Mouse (Mus musculus): Measurements from ENCODE around the gene Fgd6. TPM values are rescaled to one million over a fixed set of nuclear protein-coding genes. Genes with fewer than 3 reads are reported as not detected.

Fgd6 gene
- polyA plus RNA-seq, 1 experiment from 2014 or later: 3.4 TPM

GRCm38 (mm10) chr10:94047845-94048559, 12.2 kb downstream of the Fgd6 start:
- H3K27ac ChIP-seq: peak overlapping the region; percentile 53; the same call in 1 of the 2 replicates
- H3K4me3 ChIP-seq (replicated peaks): no peak overlapping the region
- H3K9me3 ChIP-seq: no peaks in the 10 kb centered on the region
- 0 out of 2 replicates have a peak, but pooled peaks cover 5% of the 10 kb centered on the region for H3K36me3 ChIP-seq
- no peak overlapping the region for H3K4me2 ChIP-seq (replicated peaks)
- H3K9ac ChIP-seq: no peak overlapping the region
- H3K4me1 ChIP-seq (replicated peaks): peaks cover 14% of the 10 kb centered on the region; the same call in 1 of the 2 replicates
- WGBS: 29% methylated on average over 10 of the region's 10 CpGs
- H3K27me3 ChIP-seq (replicated peaks): no peaks in the 10 kb centered on the region
- ATAC-seq: peak; percentile 96

DNA sequence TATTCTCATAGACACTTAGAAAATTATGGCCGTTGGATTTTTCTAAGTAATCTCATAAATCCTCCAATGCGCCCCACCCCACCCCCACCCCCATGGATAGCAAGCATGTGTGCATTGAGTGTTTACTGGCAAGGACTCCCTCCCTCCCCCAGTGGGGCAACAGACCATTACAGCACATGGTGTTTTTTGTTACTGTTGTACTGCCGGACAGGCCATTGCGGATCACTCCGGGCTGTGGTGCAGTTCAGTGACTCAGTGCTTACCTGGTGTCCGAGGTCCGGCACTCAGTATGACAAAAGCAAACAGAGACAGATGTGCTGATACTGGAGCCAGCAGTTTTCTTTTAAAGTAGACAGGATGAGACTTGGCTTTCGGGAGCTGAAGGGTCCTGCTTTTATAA, 13.3 kb downstream of the Fgd6 start:
- no peak overlapping the region; the same call in 1 of the 2 replicates for H3K4me2 ChIP-seq (replicated peaks)
- 0 out of 2 replicates have a peak, but pooled peaks cover 5% of the 10 kb centered on the region for H3K36me3 ChIP-seq
- no peak overlapping the region for H3K4me3 ChIP-seq (replicated peaks)
- 0 out of 2 replicates have a peak overlapping the region, but pooled peaks have one; percentile 11 for H3K27ac ChIP-seq
- H3K9me3 ChIP-seq: no peaks in the 10 kb centered on the region
- peaks cover 14% of the 10 kb centered on the region; the same call in 1 of the 2 replicates for H3K4me1 ChIP-seq (replicated peaks)
- H3K27me3 ChIP-seq (replicated peaks): no peaks in the 10 kb centered on the region
- H3K9ac ChIP-seq: no peak overlapping the region
- 37% methylated on average over 8 of the region's 8 CpGs for WGBS
- ATAC-seq: peak; percentile 21

DNA sequence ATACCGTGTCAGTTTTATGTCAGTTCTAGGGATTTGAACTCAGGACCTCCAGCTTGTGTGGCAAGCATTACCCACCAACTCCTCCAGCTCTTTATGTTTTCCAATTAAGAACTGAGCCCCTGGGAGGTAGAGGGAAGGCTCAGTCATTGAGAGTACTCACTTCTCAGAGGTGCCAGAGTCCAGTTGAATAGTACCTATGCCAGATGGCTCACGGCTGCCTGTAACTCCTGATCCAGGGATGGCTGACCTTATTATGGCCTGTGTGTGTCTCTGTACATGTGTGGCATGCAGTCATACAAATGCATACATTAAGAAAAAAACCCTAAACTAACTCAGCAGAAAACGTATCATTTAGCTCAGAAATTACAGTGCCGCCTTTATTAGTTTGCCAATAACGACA, 14.9 kb downstream of the Fgd6 start:
- Histone ChIP-seq H3K4me2 (replicated peaks) (no peak overlapping the region), H3K4me1 (replicated peaks) (peaks cover 14% of the 10 kb centered on the region; the same call in 1 of the 2 replicates), H3K27me3 (replicated peaks) (no peaks in the 10 kb centered on the region), H3K36me3 (no peaks in the 10 kb centered on the region), H3K9me3 (no peaks in the 10 kb centered on the region), H3K4me3 (replicated peaks) (no peak overlapping the region), H3K9ac (no peak overlapping the region), H3K27ac (no peak overlapping the region)
- ATAC-seq: no peak
- WGBS: 93% methylated on average over 5 of the region's 5 CpGs

DNA sequence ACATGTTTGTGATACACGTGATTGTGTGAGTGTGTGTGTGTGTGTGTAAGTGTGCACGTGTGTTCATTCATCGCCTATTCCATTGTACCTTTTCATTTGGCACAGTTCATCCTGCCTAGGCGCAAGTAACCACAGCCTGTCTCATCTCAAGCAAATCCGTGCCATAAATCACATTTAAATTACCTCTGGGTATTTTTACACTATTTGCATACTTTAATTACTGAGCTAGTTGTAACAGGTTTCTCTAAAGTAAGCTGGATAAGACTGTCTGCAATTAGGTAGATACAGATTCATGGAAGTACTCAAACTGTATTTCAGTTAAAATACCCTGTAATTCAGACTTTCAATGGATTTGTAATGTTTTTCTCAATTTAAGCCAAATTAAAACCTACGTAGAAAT, 20.7 kb downstream of the Fgd6 start:
- H3K27me3 ChIP-seq (replicated peaks): no peaks in the 10 kb centered on the region
- no peak for ATAC-seq
- H3K9me3 ChIP-seq: no peaks in the 10 kb centered on the region
- WGBS: 84% methylated on average over 6 of the region's 6 CpGs
- H3K4me2 ChIP-seq (replicated peaks): no peak overlapping the region
- H3K36me3 ChIP-seq: no peaks in the 10 kb centered on the region
- H3K4me1 ChIP-seq (replicated peaks): peaks cover 11% of the 10 kb centered on the region
- H3K9ac ChIP-seq: no peak overlapping the region
- H3K4me3 ChIP-seq (replicated peaks): no peak overlapping the region
- no peak overlapping the region for H3K27ac ChIP-seq

DNA sequence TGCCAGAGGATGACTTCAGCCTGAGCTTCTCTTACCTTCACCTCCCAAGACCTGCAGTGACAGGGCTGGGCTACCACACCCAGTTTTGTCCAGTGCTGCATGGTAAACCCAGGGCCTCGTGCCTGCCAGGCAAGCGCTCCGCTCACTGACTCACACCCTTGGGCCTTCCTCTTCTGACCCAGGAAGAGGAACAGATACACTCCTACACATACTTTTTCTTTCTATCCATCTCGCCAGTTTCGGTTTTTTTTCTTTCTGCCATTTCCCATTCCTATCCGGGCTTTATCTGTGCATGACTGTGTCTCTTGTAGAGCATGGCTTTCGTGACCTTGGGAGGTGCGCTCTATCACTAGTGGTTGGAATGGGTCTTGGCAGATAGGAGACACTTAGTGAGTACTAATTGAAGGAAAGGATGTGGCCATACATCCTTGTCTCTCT, 23.8 kb downstream of the Fgd6 start:
- 81% methylated on average over 8 of the region's 8 CpGs for WGBS
- ATAC-seq: peak; percentile 76
- H3K4me2 ChIP-seq (replicated peaks): no peak overlapping the region

DNA sequence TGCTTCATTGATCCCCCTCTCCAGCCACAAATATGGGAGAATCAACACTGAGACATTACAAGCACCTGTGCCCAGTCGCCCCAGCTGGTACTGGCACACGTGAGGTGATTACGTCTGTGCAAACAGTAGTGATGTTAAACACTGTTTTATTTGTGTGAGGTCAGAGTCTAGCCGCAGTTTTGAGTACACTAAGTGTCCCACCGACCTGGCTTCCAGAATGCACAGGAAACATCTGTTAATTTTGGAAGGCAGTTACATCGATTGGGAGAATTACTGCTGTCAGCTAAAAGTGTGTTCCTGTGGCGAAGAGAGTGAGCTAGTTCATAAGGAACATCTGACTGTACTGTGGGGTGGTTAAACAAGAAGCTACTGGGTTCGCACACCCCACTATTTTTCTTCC, 24.4 kb downstream of the Fgd6 start:
- WGBS: 36% methylated on average over 8 of the region's 8 CpGs
- H3K9me3 ChIP-seq: no peaks in the 10 kb centered on the region
- no peak overlapping the region for H3K27ac ChIP-seq
- H3K27me3 ChIP-seq (replicated peaks): no peaks in the 10 kb centered on the region
- ATAC-seq: peak; percentile 64
- no peak overlapping the region for H3K4me2 ChIP-seq (replicated peaks)
- H3K9ac ChIP-seq: no peak overlapping the region
- H3K4me3 ChIP-seq (replicated peaks): no peak overlapping the region
- H3K36me3 ChIP-seq: no peaks in the 10 kb centered on the region
- H3K4me1 ChIP-seq (replicated peaks): peaks cover 11% of the 10 kb centered on the region

More for the DNA sequence above, 23.8 kb downstream of the Fgd6 start:
- no peak overlapping the region for H3K27ac ChIP-seq
- H3K36me3 ChIP-seq: no peaks in the 10 kb centered on the region
- H3K4me1 ChIP-seq (replicated peaks): peaks cover 11% of the 10 kb centered on the region
- no peak overlapping the region for H3K9ac ChIP-seq
- H3K9me3 ChIP-seq: no peaks in the 10 kb centered on the region
- no peak overlapping the region for H3K4me3 ChIP-seq (replicated peaks)
- H3K27me3 ChIP-seq (replicated peaks): no peaks in the 10 kb centered on the region

DNA sequence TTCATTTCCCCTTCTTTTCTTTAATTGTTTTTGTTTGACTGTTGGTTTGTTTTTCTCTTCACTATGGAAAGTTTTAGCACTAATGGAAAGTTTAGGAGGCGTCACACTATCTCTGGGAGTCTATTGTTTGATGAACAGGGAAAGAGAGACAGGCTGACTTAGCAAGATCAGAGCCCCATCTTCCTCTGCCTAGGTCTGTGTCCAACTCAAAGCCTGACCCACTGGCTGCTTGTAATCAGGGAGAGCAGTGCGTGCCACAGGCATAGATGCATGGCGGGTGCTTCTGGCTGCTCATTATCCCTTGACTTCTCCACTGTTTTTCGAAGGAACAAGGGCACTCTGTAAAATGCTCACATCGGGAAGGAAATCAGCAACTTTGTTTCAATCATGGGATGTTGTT, 26.6 kb downstream of the Fgd6 start:
- ATAC-seq: no peak
- Histone ChIP-seq H3K9ac (no peak overlapping the region), H3K4me1 (replicated peaks) (peaks cover 11% of the 10 kb centered on the region), H3K27me3 (replicated peaks) (no peaks in the 10 kb centered on the region), H3K4me3 (replicated peaks) (no peak overlapping the region), H3K27ac (no peak overlapping the region), H3K9me3 (no peaks in the 10 kb centered on the region), H3K4me2 (replicated peaks) (no peak overlapping the region), H3K36me3 (no peaks in the 10 kb centered on the region)
- WGBS: 79% methylated on average over 5 of the region's 5 CpGs

DNA sequence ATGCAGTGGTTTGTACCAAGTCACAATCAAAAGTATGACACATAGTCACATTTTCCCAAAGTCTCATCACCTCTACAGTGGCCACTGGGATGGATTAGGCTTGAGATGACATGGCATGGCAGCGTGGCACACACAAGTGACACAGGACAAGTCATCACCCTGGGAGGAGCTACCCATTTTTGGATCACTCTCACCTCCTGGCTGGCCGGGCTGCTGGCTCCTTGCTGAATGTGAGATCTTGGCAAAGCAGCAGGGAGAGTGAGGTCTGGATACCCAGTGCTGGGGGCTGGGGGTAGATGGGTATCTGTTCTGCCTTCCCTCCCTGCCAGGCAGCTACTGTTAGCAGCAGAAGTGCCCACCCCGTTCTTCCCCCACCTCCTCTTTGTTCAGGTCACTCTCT, 31.1 kb downstream of the Fgd6 start:
- H3K27ac ChIP-seq: no peak overlapping the region
- no peaks in the 10 kb centered on the region for H3K36me3 ChIP-seq
- ATAC-seq: no peak
- 0 out of 2 replicates have a peak, but pooled peaks cover 4% of the 10 kb centered on the region for H3K4me1 ChIP-seq (replicated peaks)
- no peak overlapping the region for H3K4me2 ChIP-seq (replicated peaks)
- H3K9ac ChIP-seq: no peak overlapping the region
- no peaks in the 10 kb centered on the region for H3K9me3 ChIP-seq
- H3K27me3 ChIP-seq (replicated peaks): no peaks in the 10 kb centered on the region
- no peak overlapping the region for H3K4me3 ChIP-seq (replicated peaks)
- WGBS: 69% methylated on average over 3 of the region's 3 CpGs

GRCm38 (mm10) chr10:94068701-94069100, 32.9 kb downstream of the Fgd6 start:
- Histone ChIP-seq H3K36me3 (no peaks in the 10 kb centered on the region), H3K4me3 (replicated peaks) (no peak overlapping the region), H3K4me1 (replicated peaks) (peaks cover 14% of the 10 kb centered on the region), H3K4me2 (replicated peaks) (no peak overlapping the region), H3K9me3 (no peaks in the 10 kb centered on the region), H3K27me3 (replicated peaks) (no peaks in the 10 kb centered on the region), H3K27ac (no peak overlapping the region), H3K9ac (no peak overlapping the region)
- no peak for ATAC-seq
- WGBS: 76% methylated on average over 5 of the region's 5 CpGs

DNA sequence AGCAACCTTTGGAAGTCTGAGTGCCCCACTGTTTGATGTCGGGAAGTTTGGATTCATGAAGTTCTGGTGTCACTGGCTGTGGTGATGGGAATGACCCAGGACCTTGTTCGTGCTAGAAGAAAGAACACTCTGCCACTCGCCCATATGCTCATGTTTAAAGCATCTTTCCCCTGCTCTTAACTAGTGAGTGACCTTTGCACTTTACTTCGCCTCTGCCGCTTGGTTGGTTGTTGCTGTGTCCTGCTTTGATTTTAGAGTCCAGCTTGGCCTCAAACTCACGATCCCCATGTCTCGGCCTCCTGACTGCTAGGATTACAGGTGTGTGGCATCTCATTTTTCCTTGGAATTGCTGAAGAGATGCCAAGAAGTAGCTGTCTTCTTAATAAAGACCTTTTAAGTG, 35.8 kb downstream of the Fgd6 start:
- no peak for ATAC-seq
- Histone ChIP-seq H3K9me3 (no peaks in the 10 kb centered on the region), H3K4me3 (replicated peaks) (no peak overlapping the region), H3K9ac (no peak overlapping the region), H3K27ac (no peak overlapping the region), H3K4me1 (replicated peaks) (peaks cover 14% of the 10 kb centered on the region), H3K4me2 (replicated peaks) (no peak overlapping the region), H3K27me3 (replicated peaks) (no peaks in the 10 kb centered on the region), H3K36me3 (no peaks in the 10 kb centered on the region)
- WGBS: 80% methylated on average over 7 of the region's 7 CpGs

DNA sequence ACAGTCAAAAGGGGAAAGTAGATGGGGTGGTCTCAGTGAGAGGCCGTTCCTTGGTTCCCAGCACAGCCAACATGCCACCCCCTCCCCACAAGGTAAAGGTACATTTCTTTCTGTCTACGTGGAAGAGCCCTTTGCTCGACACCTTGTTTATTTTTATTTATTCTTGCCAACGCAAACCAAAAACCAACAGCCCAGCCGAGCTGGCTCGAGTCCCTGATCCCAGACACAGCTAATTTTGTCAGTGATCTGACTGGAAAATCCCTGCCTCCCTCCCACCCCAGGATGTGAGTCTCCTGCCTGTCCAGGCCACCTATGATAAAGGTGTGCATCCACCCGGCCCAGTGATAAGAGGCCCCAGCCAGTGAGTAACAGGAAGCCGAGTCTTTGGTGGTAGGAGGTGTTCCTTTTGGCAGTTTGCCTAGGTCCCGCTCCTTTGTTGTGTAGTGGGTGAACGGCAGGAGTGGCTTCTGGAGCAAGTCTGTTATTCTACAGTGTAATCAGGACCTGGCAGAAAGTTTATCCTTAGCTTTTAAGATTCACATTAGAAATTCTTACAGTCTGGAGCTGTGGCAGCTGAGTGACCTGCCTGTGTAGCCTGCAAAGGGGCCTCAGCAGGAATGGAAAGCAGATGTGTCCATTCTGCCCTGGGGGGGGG, 36.6 kb downstream of the Fgd6 start:
- no peak overlapping the region for H3K4me2 ChIP-seq (replicated peaks)
- peaks cover 14% of the 10 kb centered on the region for H3K4me1 ChIP-seq (replicated peaks)
- H3K9ac ChIP-seq: no peak overlapping the region
- no peaks in the 10 kb centered on the region for H3K9me3 ChIP-seq
- whole genome bisulfite sequencing: 30% methylated on average over 10 of the region's 10 CpGs
- H3K36me3 ChIP-seq: no peaks in the 10 kb centered on the region
- H3K4me3 ChIP-seq (replicated peaks): no peak overlapping the region
- peak; percentile 72 for ATAC-seq
- no peaks in the 10 kb centered on the region for H3K27me3 ChIP-seq (replicated peaks)
- H3K27ac ChIP-seq: no peak overlapping the region

- ATAC-seq: peak; percentile 24; the same call in 1 of the 2 replicates
- H3K4me2 ChIP-seq (replicated peaks): no peak overlapping the region
- no peaks in the 10 kb centered on the region for H3K36me3 ChIP-seq
- WGBS: 56% methylated on average over 4 of the region's 4 CpGs
- H3K27me3 ChIP-seq (replicated peaks): no peaks in the 10 kb centered on the region
- H3K9ac ChIP-seq: no peak overlapping the region
- peaks cover 14% of the 10 kb centered on the region for H3K4me1 ChIP-seq (replicated peaks)
- no peaks in the 10 kb centered on the region for H3K9me3 ChIP-seq
- H3K4me3 ChIP-seq (replicated peaks): no peak overlapping the region
- H3K27ac ChIP-seq: no peak overlapping the region
These were observed 37.2 kb downstream of the Fgd6 start for GRCm38 (mm10) chr10:94072916-94073465.
